Mouse (Mus musculus) E14TG2a.4 (cell line): ENCODE results near the gene Hdac6.
"Not testable (repeated sequence)": the region's sequence is repeated elsewhere in the genome, so short reads cannot be mapped to it uniquely, and the experiment has no call there.

Source experiments
- H3K27me3 ChIP-seq: 2 replicates; pipeline ENCODE4 v1.6.1; 2014; ENCODE audit warnings: low read length, control low read depth; ENCODE audit not compliant: insufficient read depth
- H3K36me3 ChIP-seq: 2 replicates; pipeline ENCODE4 v1.6.1; 2014; ENCODE audit warnings: low read length, control low read depth; ENCODE audit not compliant: insufficient read depth
- H3K4me1 ChIP-seq: replicated peaks from 2 replicates; pipeline ENCODE4 v1.6.1; 2014; ENCODE audit warnings: low read depth, low read length, control low read depth
- H3K4me3 ChIP-seq: replicated peaks from 2 replicates; pipeline ENCODE4 v1.5.1; 2014; ENCODE audit warnings: mild to moderate bottlenecking, low read length
- H3K9me3 ChIP-seq: 2 replicates; pipeline ENCODE4 v1.6.1; 2014; ENCODE audit warnings: low read length, control low read depth
- CTCF ChIP-seq: conservative IDR thresholded peaks from 2 replicates; pipeline ENCODE4 v1.5.1; 2014; ENCODE audit warnings: low read length
- NANOG ChIP-seq: IDR thresholded peaks from 2 replicates; pipeline ENCODE4 v1.6.1; 2014; ENCODE audit warnings: borderline replicate concordance, low read length, mixed read lengths
- POU5F1 ChIP-seq: IDR thresholded peaks from 2 replicates; pipeline ENCODE4 v1.6.1; 2014; ENCODE audit warnings: low read length, borderline replicate concordance

The Hdac6 gene

DNA sequence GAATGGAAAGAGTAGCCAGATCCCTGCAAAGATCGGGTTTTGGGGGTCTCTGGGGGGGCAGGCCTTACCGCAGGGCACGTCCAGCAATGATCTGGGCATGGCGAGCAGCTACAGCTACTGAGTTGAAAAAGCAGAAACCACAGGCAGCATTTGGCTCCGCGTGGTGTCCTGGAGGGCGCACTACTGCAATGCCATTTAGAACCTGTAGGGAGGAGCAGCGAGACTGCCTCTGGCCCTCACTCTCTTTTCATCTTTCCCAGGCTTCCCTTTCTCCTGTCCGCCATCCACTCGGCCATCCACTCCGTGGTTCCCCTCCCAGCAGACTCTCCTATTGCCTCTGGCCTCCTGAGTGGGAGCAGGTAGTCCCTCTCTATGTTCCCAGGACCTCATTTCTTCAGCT lies 10.8 kb downstream of the Hdac6 start:
- Histone ChIP-seq H3K4me1 (peaks cover 28% of the 10 kb centered on the region), H3K27me3 (no peaks in the 10 kb centered on the region), H3K9me3 (no peaks in the 10 kb centered on the region), H3K36me3 (peaks cover 93% of the 10 kb centered on the region), H3K4me3 (0 out of 2 replicates have a peak overlapping the region, but pooled peaks have one; percentile 13)
- TF ChIP-seq POU5F1 (no peak), CTCF (peak; percentile 42), NANOG (no peak)

DNA sequence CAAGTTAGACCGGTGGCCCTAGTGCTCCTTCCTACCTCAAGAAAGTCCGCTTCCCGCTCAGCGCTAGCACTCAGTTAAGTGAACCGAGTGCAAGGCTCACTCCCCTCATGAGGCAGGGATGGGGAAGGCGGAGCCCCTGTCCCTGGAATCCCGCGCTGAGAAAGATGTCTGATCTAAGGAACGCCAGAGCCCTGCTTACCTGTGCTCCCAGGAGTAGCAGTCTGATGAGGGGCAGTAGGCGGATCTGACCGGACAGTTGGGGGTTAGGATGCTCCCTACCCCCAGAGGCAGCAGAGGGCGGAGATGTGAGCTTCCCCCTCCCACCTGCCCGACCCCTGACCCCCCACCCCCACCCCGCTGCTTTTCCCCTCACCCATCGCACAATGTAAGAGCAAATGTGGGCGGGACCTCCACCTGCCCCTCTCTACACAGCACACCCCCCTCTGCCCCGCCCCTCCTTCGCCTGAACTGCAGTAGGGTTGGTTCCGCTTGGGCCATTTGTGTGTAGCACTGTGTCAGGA lies 19.4 kb downstream of the Hdac6 start, which contains the start of gene Eras:
Gene Eras, minus strand, starts transcription at position 338 of the 521 bp plus-strand sequence.
- Histone ChIP-seq H3K9me3 (no peaks in the 10 kb centered on the region), H3K36me3 (peaks cover 61% of the 10 kb centered on the region), H3K4me3 (peak within 1 kb of the TSS; percentile 82)

DNA sequence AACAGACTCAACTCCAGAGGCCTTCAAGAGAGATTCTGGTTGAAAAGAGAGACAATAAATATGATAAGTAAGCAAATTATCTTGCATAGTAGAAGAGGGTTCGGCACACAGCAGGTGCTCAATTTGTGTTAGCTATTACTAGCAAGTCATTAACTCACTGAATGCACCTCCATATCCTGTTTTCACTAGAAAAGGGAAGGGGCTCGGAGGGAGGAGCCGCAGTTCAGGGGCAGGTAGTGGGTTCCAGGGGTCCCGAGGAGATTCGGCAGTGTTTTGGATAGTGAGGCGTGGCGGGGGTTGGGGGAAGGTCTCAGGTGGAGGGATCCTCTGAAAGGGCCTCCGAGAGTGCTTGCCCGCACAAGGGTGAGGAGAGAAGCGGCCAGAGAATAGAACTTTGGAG lies 20.6 kb downstream of the Hdac6 start:
- Histone ChIP-seq H3K27me3 (no peaks in the 10 kb centered on the region; the same call in 1 of the 2 replicates), H3K4me1 (peaks cover 64% of the 10 kb centered on the region), H3K36me3 (peaks cover 52% of the 10 kb centered on the region), H3K9me3 (no peaks in the 10 kb centered on the region), H3K4me3 (peak overlapping the region; percentile 82)
- peak; percentile 71 for TF ChIP-seq NANOG
- TF ChIP-seq POU5F1 = no peak
- TF ChIP-seq CTCF = no peak

More for the DNA sequence above, 19.4 kb downstream of the Hdac6 start, which contains the start of gene Eras:
- H3K4me1 ChIP-seq = peaks cover 67% of the 10 kb centered on the region
- H3K27me3 ChIP-seq = no peaks in the 10 kb centered on the region; the same call in 1 of the 2 replicates
- TF ChIP-seq CTCF (no peak), NANOG (no peak), POU5F1 (no peak)

DNA sequence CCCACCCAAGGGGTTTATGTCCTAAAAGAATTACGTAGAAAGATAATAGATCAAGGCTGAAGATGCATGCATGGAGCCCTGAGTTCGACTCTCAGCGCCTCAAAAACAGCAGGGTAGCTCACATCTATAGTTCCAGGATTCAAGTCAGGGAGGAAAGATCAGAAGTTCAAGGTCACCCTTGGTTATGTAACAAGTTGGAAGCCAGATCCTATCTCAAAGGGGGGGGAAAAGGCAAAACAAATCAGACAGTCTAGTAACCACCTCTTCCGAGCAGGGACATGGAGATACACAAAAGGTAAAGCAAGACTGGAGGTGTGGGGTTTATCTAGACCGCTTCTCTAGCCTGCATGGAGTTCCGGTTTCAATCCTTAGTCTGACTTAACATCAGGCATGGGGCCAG lies 21.4 kb downstream of the Hdac6 start:
- TF ChIP-seq POU5F1 (no peak), NANOG (peak; percentile 12; the same call in 1 of the 2 replicates)
- Histone ChIP-seq H3K4me1 (peaks cover 61% of the 10 kb centered on the region), H3K27me3 (peaks cover 2% of the 10 kb centered on the region; the same call in 1 of the 2 replicates), H3K9me3 (no peaks in the 10 kb centered on the region), H3K36me3 (peaks cover 44% of the 10 kb centered on the region), H3K4me3 (peak overlapping the region; percentile 82)

DNA sequence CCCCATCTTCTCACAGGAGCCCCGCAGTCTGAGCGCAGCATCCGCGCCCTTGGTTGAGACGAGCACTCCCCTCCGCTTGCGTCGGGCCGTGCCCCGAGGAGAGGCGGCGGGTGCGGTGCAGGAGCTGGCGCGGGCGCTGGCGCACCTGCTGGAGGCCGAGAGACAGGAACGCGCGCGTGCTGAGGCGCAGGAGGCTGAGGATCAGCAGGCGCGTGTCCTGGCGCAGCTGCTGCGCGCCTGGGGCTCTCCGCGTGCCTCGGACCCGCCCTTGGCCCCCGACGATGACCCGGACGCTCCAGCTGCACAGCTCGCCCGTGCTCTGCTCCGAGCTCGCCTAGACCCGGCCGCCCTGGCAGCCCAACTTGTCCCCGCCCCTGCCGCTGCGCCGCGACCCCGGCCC lies 25.7 kb downstream of the Hdac6 start:
- H3K9me3 ChIP-seq = no peaks in the 10 kb centered on the region
- peaks cover 11% of the 10 kb centered on the region; the same call in 1 of the 2 replicates for H3K27me3 ChIP-seq
- H3K4me1 ChIP-seq = peaks cover 61% of the 10 kb centered on the region
- H3K36me3 ChIP-seq = peaks cover 20% of the 10 kb centered on the region
- TF ChIP-seq CTCF (no peak), POU5F1 (no peak), NANOG (no peak)
- peak overlapping the region; percentile 72 for H3K4me3 ChIP-seq

DNA sequence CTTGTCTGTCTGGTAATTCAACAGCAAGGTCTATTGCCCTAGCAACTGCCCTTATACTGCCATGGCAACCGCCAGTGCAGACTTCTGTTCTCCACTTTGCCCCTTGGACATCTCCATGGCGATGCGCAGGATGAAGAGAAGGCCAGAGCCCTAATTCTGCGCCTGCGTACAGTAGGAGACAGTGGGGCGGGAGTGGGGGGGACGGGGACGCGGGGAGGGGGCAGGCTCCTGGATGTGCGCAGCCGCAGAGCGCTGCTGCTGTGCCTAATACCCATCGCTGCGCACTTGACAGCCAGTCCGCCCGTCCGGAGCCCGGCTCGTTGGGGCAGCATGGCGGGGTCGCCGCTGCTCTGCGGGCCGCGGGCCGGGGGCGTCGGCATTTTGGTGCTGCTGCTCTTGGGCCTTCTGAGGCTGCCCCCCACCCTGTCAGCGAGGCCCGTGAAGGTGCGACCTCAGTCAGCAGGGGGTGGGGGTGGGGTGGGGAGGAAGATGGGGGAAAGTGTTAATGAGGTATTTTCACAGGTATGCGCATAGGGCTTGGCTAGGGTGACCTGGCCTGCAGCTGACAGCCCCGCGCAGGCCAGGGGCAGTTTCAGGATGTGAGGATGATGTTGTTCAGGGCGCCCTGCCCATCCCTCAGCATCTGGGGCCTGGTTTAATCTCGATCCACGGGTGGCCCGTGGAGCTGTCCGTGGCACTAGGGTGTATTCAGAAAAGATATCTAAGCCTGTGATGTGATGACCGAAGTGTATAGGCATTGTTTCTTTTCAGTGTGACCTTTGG lies 27.9 kb downstream of the Hdac6 start, which contains the start of gene Pcsk1n:
Gene Pcsk1n, plus strand, starts transcription at position 222 of the 783 bp plus-strand sequence.
- peaks cover 11% of the 10 kb centered on the region; the same call in 1 of the 2 replicates for H3K27me3 ChIP-seq
- H3K36me3 ChIP-seq = peaks cover 18% of the 10 kb centered on the region
- TF ChIP-seq POU5F1 (no peak), CTCF (no peak), NANOG (no peak)
- peaks cover 49% of the 10 kb centered on the region for H3K4me1 ChIP-seq
- H3K9me3 ChIP-seq = no peaks in the 10 kb centered on the region
- peak within 1 kb of the TSS; percentile 63 for H3K4me3 ChIP-seq

DNA sequence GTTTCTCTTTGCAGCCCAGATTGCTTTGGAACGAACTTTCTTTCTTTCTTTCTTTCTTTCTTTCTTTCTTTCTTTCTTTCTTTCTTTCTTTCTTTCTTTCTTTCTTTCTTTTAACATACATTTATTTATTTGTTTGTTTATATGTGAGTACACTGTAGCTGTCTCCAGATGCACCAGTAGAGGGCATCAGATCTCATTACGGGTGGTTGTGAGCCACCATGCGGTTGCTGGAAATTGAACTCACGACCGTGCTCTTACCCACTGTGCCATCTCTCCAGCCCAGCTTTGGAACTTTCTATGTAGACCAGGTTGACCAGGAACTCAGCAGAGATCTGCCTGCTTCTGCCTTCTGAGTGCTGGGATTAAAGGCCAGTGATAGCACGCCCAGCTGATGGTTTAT lies 29.7 kb downstream of the Hdac6 start:
- H3K27me3 ChIP-seq = peaks cover 11% of the 10 kb centered on the region; the same call in 1 of the 2 replicates
- not testable (repeated sequence) for H3K36me3 ChIP-seq, H3K9me3 ChIP-seq, H3K4me3 ChIP-seq
- peak; percentile 14; the same call in 1 of the 2 replicates for TF ChIP-seq CTCF
- H3K4me1 ChIP-seq = peaks cover 36% of the 10 kb centered on the region

DNA sequence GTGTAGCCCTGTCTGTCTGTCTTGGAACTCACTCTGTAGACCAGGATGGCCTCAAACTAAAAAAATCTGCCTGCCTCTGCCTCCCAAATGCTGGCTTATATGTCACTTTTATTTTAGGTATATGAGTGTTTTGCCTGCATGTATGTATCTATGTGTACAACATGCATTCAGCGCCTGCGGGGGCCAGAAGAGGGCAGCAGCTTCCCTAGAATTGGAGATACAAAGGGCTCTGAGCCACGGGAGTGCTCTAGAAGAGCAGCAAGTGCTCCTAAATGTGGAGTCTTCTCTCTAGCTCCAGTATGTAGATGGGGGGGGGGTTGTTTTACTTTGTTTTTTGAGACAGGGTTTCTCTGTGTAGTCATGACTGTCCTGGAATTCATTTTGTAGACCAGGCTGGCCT lies 32.0 kb downstream of the Hdac6 start:
- H3K4me3 ChIP-seq, H3K27me3 ChIP-seq, H3K9me3 ChIP-seq, H3K36me3 ChIP-seq: not testable (repeated sequence)
- TF ChIP-seq CTCF = 0 out of 2 replicates have a peak, but pooled peaks have one; percentile 15
- H3K4me1 ChIP-seq = peaks cover 45% of the 10 kb centered on the region

DNA sequence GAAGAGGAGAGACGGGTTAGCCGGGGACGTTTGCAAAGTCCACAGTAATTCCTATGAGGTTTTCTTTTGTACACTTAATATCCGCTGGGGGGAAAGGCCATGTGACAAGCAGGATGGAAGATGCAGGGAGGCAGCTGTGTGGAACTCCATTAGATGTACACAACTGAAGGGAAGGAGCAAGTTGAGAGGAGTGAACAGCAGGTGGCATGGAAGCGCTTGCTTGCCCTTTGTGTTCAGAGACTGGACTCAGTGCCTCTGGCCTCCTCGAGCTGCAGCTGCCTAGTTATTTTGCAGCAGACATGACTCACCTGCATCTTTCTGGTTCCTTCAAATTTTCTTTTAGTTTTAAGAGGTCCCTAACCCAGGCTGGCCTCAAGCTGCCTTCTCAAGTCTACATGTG lies 37.2 kb downstream of the Hdac6 start:
- Histone ChIP-seq H3K27me3 (no peaks in the 10 kb centered on the region), H3K9me3 (no peaks in the 10 kb centered on the region), H3K4me3 (no peak overlapping the region), H3K4me1 (peaks cover 43% of the 10 kb centered on the region), H3K36me3 (peaks cover 9% of the 10 kb centered on the region)
- no peak for TF ChIP-seq CTCF
- no peak for TF ChIP-seq POU5F1
- TF ChIP-seq NANOG = no peak

DNA sequence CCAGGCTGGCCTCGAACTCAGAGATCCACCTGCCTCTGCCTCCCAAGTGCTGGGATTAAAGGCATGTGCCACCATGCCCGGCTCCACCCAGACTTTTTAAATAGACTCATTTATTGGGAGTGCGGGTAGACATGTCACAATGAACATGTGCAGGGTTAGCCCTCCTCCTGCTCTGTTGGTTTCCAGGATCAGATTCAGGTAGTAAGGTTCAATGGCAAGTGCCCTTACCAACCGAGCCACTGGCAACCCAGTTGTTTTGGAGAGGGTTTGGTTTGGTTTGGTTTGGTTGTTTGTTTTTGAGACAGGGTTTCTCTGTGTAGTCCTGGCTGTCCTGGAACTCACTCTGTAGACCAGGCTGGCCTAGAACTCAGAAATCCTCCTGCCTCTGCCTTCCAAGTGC lies 38.4 kb downstream of the Hdac6 start, which contains the start of gene Gm10490:
Gene Gm10490, plus strand, starts transcription at position 301 of the 400 bp plus-strand sequence.
- H3K9me3 ChIP-seq, H3K4me3 ChIP-seq, H3K27me3 ChIP-seq, H3K36me3 ChIP-seq: not testable (repeated sequence)
- H3K4me1 ChIP-seq = peaks cover 43% of the 10 kb centered on the region
